Mouse (Mus musculus): Measurements from ENCODE around the gene St6galnac3.

DNA sequence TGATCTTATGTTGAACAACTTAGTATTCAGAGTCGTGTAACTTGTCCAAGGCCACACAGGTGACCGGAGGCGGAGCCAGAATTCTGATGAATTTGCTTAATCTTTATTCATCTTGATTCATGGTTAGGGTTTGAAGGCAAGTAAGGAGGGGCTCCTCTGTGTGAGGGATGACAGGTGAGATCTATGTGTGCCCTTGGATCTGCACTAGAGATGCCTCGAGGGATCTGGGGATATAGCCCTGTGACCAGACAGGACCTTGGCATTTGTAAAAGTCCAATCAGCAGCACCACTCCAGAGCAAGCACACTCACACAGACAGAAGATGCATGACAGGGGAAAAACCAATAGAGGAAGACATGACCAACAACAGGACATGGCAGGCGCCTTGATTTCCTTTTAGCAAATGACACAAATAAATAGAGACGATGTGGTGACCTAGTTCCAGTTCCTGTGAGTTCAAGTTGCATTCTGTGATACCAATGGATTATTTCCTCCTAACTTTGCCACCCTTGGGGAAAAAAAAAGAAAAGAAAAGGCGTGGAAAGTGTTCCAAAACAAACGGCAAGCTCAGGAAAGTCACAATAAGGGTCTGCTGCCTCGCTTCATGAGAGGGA is 1.4 kb downstream of the St6galnac3 start:
- TF ChIP-seq CTCF (IDR thresholded peaks at IDR 0.05; ENCODE audit: borderline replicate concordance, insufficient read depth, low read length) (no peak), POLR2A (IDR thresholded peaks at IDR 0.05; ENCODE audit: low read depth, low read length) (no peak)

Measured in embryonic fibroblast, embryonic 13.5 days (primary cell).